Mouse (Mus musculus) spleen, embryonic (tissue): ENCODE measurements at regions not wholly inside any gene's neighbourhood (a gene's known extent, or its start where the extent isn't known, plus 50 kb on each side); places are given as distances from the start of the nearest gene placed in this dataset.
"Not testable (repeated sequence)": the region's sequence is repeated elsewhere in the genome, so short reads cannot be mapped to it uniquely, and the experiment has no call there.

Source experiments
- CTCF ChIA-PET: fragments of 350-600 bp; sonication (Branson Sonifier 250); formaldehyde crosslinking; loops from one replicate; lab custom pipeline; 2022; lab: Charles Lee

- CTCF ChIA-PET: no interaction called here
Observed at GRCm38 (mm10) chr12:114563683-114564082, 1020.0 kb downstream of the Adam6a start.

GRCm38 (mm10) chr12:114564329-114564728 is 1020.6 kb downstream of the Adam6a start:
- CTCF ChIA-PET: no interaction called here

- CTCF ChIA-PET: no interaction called here
Observed at GRCm38 (mm10) chr12:114583371-114583770, 1039.7 kb downstream of the Adam6a start.

GRCm38 (mm10) chr12:114587227-114587626 is 1043.5 kb downstream of the Adam6a start:
- CTCF ChIA-PET: no interaction called here

- CTCF ChIA-PET: no interaction called here
Observed at GRCm38 (mm10) chr12:114597672-114598071, 1054.0 kb downstream of the Adam6a start.

GRCm38 (mm10) chr12:114609171-114609570 is 1065.5 kb downstream of the Adam6a start:
- CTCF ChIA-PET: no interaction called here

GRCm38 (mm10) chr12:114612108-114612507 is 1068.4 kb downstream of the Adam6a start:
- CTCF ChIA-PET: interaction anchor here (0.6 kb wide), 1 partner anchor 94 kb away, joined by 7 read pairs; no protein-coding TSS in a partner anchor

- CTCF ChIA-PET: no interaction called here
Observed at GRCm38 (mm10) chr12:114615179-114615578, 1071.5 kb downstream of the Adam6a start.

- CTCF ChIA-PET: interaction anchor here (0.6 kb wide), 1 partner anchor 329 kb away, joined by 3 read pairs; no protein-coding TSS in a partner anchor
Observed at GRCm38 (mm10) chr12:114615712-114616111, 1072.0 kb downstream of the Adam6a start.

GRCm38 (mm10) chr12:114641089-114641488 is 1097.4 kb downstream of the Adam6a start:
- CTCF ChIA-PET: no interaction called here

- CTCF ChIA-PET: no interaction called here
Observed at GRCm38 (mm10) chr12:114646372-114646771, 1102.7 kb downstream of the Adam6a start.

GRCm38 (mm10) chr12:114650432-114651101 is 1106.9 kb downstream of the Adam6a start:
- CTCF ChIA-PET: not testable (repeated sequence)

- CTCF ChIA-PET: not testable (repeated sequence)
Observed at GRCm38 (mm10) chr12:114657134-114657533, 1113.4 kb downstream of the Adam6a start.
